Mouse (Mus musculus) lung, postnatal 25 days (tissue): ENCODE results near the gene Cdiptos.
A peak's percentile ranks its signal among the peaks of the same experiment; 100 is the strongest.

Experiments
- DNase-seq: peaks from one replicate; pipeline ENCODE4 v3.0.0; 2022; ENCODE audit warnings: low spot score

Cdiptos gene

DNA sequence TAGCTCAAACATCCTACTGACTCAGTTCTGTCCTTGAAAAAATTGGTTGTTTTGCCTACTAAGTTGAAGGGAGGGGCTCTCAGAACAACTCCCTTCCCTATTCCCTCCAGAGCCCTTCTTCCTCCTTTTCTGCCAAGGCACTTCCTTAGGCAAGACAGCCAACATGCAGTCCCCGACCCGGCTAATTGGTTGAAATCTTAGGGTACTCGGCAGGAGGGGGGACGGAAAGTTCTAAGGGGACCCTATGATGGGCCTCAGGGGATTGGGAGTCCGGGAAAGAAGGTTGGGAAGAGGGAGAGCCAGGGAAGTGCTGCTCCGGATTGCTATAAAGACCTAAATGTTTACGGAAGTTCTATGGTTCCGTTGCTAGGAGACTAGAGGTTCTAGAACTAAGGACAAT, 405 bp downstream of the Cdiptos start:
- peak; percentile 23 for DNase-seq

DNA sequence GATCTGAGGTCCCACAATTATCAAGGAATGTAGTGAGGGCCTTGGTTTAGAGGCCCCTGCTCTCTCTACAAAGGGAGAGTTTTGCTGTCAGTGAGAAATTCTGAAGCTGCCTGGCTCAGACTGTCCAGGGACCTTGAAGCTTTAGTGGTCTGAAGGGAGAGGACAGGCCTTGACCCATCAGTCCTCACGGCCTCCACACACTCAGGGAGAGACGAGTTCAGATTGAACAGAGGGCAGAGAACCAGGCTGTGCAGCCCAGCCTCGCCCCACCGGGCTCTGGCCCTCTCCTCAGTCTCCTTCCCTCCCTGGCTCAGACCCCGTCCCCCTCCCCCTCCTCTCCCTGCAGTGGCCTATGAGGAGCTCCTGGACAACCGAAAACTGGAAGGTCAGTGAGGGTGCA, 8.5 kb downstream of the Cdiptos start:
- DNase-seq, result no peak

DNA sequence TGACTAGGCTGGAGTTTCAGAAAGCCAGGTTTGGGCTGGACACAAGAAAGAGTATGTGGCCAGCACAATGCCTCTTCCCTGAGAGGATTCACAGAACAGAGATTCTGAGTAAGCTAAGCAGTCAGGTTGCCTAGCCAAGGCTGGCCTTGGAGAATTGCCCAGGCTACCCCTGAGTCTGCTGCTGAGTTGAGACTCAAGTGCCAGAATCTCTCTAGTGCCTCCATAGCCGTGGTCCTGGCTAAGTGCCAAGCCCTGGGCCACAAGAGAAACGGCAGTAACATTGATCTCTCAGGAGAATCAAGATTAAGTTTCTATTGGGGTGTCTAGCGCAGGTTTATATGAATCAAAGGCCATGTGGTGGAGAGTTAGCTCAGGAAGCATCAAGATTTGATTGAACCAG, 10.3 kb downstream of the Cdiptos start:
- DNase-seq, result no peak

DNA sequence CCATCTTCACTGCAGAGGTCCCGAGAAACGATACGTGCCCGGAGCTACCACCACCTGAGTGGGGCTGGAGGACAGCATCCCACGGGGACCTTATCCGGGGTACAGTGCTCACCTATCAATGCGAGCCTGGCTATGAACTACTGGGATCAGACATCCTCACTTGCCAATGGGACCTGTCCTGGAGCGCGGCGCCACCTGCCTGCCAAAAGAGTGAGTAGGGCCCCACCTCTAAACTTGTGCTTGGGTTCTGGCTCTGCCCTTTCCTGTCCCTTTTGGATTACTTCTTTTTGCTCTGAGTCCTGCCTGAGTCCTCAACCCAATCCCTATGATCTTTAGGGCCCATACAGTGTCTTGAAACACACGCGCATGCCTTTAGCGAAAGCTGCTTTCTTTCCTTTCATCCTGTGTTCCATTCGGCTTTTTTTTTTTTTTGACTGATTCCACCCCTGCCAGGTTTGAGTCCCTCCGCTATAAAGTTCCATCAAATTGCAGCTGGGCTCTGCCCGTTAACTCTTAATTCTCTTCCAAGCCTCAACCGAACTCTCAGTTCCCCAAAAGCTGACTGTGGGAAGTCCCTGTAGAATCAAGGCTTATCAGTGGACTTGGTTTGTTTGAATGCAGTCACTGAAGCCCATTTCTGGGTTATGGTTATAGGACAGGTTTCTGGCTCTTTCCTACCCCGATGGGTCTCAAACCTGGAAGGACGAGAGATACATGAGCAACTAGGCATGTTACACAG, 12.2 kb downstream of the Cdiptos start:
- peak; percentile 43 for DNase-seq

DNA sequence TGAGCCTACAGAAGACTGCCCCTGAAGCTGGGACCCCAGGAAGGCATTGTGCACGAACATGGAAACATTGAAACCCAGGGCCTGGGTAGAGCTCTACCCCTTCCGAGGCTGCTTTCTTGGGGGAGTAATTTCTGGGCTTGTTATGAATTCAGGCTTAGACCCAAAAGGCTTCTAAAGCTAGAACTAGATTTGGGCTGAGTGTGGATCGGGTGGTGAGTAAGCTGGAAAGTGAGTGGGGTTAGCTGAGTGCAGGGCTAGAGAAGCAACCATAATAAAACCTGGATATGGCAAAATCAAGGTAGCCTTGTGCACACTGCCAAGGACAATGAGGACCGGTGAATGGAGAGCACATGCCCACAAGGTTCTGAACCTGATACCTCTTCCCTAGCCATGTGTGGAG, 13.9 kb downstream of the Cdiptos start:
- no peak for DNase-seq

DNA sequence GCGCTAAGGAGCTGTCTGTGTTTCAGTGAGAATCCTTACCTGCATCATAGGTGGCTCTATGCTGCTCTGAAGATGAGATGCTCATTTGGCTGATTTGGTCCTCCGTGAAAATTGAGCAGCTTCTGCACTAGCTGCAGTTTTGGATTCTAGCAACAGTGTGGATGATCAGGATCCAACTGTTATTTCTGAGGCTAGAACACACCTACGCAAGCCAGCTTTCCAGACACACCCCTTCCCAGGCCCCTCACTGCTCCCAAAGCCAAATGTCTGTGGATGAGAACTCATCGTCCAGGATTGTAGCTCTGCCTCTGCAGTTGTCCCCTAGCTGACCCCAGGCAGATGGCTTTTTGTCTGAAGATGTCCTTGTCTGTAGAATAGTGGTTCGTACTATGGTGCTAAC, 14.8 kb downstream of the Cdiptos start:
- no peak for DNase-seq

DNA sequence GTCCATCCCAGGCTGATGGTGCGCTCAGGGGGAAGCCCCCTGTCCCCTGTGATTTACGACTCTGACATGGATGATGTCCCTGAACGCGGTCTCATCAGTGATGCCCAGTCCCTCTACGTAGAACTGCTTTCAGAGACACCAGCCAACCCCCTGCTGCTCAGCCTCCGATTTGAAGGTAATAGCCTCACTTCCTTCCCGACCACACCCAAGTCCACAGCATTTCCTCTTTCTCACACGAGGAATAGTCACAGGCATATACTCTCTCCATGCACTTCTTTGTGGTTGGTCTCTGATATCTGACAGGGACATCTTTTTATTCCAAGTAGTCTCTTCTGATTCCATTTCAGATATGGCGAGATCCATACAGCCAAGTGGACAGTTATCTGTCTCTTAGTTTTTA, 16.1 kb downstream of the Cdiptos start:
- no peak for DNase-seq

DNA sequence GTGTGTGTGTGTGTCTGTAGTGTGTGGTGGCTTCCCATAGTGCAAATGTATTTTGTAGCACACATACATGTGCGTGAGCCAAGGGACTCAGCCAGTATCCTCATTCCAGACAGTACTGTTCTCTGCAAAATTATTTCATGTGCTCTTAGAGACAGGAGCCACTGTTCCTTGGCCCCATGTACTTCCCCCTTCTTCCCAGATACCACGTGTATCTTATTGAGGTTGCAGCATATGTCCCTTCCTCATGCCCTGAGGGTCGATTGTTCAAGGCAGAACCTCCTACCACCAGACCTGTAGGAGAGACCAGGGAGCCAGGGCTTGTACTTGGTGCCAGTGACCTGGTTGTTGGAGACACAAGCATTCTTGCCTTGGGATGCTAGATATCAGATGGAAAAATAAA, 20.8 kb downstream of the Cdiptos start:
- no peak for DNase-seq

DNA sequence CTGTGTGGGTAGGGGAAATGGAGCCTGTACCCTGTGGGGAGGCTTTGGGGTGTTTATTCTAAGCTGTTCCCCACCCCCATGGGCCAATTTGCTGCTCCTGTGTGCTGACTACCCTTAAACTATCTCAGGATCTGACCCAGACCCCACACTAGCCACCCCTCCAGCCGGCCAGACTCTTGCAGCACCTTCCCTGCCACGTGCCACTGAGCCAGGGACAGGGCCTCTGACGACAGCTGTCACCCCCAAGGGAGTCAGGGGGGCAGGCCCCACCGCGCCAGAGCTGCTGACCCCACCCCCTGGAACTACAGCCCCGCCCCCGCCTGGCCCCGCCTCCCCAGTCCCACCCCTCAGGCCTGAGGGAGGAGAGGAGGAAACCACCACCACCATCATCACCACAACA, 23.3 kb downstream of the Cdiptos start:
- DNase-seq, result no peak

DNA sequence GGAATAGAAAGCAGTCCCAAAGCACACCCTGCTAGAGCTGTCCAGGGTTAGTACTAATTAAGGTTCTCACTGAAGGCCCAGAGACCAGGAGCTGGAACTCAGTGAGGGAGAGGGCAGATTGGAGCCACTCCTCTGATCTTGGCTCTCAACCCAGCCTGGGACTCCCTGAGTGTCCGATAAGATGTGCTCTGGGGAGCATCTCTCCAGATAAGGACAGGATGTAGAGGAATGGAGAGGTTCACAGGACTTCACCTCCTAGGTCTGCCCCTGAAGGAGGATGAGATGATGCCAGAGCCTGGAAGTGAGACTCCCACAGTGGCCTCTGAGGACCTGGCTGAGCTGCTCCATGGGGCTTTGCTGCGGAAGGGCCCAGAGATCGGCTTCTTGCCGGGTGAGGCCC, 24.2 kb downstream of the Cdiptos start:
- DNase-seq, result no peak

DNA sequence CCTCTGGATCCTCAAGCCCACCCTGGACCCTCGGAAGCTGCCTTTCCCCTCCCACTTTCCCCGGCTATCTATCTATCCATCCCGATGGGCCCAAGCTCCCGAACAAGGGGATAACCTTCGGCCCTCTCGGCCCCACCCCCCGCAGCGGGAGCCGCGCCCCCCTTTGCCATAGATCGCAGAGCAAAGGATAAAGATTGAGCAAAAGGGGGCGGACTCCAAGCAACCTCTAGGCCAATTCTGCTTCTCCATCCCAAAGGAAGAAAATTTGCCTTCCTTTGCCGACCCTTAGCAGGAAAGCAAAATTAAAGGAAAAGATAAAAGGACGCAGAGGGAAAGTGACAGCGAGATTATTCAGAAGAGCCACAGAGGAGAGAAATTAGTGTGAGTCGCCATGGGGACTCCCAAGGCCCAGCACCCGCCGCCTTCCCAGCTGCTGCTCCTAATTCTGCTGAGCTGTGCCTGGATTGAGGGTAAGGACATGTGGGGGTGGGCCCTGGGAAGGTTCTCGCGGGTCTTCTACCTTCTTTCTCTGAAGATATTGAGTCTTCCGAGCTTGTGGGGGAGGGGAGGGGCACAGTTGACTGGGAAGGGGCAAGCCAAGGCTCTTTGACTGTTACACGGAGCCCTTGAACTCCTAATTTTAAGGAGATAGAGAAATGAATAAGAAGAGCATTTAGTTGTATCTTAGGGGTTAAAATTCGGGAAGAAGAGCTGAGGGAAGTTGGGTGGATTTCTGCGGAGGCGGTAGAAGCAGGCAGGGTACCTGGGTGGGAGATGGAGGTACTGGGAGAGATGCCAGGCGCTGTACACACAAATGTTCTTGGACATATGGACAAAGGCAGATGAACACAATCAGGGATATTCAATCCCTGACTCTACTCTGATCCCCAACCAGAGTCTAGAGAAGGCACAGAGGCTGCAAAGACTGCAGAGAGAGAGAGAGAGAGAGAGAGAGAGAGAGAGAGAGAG, 25.0 kb downstream of the Cdiptos start:
- no peak for DNase-seq

DNA sequence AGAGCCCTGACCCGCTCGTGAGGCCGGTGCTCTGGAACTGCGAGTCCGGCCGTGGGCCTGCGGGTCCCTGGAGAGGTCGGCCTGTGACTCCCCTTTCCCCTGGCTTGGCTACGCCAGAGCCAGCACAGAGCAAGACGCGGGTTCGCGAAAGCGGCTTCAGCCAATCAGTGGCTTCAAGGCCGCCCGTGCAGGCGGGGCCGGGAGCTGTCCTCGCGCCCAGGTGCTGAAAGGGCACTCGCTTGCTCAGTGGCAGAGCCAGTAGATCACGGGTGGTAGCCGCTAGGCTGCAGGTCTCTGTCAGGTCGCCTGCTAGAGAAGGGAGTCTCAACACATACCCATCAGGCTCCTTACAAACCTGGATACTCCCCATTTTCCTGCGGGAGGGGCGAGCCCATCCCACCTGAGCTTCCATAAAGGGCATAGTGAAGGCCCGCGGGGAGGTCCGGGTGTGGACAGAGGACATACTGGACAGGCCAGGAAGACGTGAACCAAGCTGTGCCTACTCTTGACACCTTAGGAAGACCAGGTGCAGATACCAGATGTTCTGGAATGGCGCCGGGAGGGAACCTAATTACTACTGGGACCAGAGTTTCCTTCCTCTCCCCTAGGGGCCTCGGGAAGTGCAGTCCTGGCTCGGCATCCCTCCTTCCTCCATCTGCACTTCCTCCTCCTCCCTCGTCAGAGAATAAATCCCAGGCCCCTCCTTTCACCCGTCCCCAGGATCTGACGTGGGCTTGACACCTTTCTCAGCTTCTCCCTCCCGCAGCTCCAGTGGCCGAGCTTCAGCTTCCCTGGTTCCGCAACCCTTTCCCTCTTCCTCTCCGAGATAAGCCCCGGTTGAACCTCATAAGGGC, 25.9 kb downstream of the Cdiptos start, which contains the start of gene Sez6l2:
Sez6l2 (plus strand) TSS at position 771 of the 854 bp plus-strand sequence.
- DNase-seq, result peak; percentile 83

DNA sequence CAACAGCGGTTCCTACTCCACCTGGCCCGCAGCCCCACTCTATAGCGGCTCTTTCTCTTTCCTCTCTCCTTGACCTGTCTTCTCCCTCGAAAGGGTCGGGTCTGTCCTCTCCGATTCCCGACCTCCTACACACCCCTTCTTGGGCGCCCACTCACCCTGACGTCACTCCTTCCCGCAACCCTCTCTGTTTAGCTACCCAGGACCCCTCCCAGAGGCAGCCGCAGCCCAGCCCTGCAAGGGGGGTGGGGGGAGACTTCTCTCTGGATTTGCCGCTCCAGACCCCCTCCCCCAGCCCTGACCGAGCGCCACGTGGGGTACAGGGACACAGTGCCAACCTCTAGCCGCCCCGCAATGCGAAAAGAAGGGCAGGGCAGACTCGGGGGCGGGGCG, 26.5 kb downstream of the Cdiptos start, which contains the start of gene Asphd1:
Asphd1 (minus strand) TSS at position 180 of the 390 bp plus-strand sequence.
- DNase-seq, result no peak

DNA sequence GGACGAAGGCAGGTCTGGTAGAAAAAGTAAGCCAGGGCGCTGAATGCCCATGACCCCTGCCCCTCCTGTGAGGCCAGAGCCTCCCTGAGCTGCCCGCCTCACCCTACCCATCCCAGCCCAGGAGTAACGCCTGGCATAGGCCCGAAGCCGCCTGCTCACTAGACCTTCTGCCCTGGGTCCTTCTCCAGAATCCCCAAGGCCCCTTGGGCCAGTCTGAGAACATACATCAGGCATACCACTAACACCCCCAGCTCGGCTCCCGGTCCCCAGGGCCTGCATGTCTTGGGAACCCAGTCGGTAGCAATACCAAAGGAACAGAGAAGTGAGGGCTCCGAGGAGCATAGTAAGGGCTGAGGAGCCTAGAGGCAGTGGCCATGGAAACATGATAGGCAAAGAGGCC, 27.3 kb downstream of the Cdiptos start:
- DNase-seq, result no peak

DNA sequence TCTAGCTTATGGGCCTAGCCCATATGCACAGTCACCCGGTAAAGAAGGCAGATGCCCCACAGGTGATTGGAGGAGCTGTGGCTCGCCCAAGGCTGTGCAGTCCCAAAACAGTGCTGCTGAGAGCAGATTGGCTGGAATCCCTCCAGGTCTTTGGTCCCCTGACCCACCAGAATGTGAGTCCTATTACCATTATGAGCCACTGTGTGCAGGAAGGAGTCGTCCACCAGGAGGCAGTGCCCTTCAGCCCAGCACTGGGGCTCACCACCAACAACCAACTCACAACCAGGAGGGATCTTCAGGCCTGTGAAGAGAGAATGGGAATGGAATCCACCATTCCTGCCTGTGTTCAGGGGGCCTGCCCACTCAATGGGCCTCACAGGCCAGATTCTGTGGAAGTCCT, 29.4 kb downstream of the Cdiptos start:
- no peak for DNase-seq

DNA sequence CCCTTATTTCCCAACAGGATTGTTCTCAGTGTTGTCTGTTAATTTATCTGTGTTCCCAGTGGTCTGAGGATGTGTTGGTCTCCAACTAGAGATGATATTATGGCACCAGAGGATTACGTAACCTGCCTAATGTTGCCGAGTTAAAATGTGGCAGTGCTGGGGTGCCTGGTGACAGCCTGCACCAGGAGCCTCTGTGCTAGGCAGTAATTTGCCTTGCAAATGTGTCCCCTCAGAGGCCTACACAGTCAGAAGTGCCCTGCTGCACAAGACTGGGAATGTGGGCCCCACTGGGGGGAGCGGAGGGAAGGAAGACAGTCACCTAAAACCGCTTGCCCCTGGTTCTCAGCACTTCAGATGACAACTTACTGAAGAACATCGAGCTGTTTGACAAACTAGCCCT, 34.1 kb downstream of the Cdiptos start:
- DNase-seq, result no peak

DNA sequence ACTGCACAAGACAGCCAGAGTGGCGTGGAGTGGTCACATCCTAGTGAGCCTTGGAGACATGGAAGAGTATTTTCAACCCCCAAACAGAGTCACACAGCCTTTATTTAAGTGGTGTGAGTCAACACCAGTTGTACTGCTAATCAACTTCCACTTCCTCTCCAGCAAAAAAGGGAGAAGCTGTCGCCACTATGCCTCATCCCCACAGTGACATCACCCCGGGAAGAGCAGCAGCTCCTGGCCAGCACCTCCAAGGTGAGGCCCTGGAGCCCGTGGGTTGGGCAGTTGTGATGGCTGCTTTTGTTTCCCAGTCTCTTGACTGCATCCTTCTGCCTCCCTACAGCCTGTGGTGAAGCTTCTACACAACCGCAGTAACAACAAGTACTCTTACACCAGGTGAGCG, 34.7 kb downstream of the Cdiptos start:
- DNase-seq, result no peak

DNA sequence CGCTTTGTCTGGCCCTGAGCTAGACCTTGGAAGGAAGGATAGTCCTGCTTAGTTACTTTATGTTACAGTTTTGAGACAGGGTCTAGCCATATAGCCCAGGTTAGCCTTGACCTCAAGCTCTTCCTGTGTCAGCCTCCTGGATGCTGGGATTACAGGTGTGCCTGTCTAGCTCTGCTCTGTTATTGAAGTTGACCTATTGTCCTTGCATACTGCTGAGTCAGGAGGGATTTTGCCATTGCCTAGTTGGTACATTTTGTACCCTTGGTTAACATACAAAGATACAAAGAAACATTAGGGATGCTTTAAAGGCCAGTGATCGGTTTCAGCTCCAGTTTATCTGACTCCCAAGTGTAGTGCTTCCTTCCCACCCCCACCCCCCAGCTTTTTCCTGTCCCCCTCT, 43.2 kb downstream of the Cdiptos start:
- no peak for DNase-seq

DNA sequence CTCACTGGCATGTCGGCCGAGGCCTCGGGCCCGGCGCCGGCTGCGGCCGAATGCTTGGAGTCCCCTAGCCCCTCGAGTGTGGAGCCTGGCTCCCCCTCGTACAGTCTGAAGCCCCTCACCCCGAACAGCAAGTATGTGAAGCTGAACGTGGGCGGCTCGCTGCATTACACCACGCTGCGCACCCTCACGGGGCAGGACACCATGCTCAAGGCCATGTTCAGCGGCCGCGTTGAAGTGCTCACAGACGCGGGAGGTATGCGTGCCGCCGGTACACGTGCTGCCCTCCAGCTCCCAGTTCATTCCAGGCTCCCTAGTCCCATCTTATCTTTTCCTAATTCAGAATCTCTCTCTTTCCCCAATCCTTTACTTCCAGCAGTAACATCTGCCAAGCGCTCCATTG, 46.9 kb downstream of the Cdiptos start:
- no peak for DNase-seq

DNA sequence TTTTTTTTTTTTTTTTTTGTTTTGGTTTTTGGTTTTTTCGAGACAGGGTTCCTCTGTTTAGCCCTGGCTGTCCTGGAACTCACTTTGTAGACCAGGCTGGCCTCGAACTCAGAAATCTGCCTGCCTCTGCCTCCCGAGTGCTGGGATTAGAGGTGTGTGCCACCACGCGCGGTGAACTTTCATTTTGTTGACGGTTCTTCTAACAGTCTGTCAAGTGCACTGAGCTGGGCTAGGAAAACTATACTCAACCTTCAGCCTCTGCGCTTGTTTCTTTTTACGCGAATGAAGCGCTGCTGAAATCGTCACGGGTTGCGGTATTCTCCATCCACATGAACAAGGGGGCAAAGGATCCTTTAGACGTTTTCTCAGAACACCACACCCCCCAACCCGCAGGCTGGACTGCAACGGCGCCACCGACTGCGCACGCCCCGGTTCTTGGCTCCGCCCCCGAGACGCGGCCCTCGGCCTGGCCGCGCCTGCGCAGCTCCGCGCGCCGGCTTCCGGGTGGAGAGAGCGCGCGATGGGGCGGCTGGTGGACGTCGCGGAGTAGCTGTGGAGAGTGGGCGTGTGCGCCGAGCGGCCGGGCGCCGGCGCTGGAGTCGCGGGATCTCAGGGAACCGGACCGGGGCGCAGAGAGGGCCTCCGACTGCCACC, 47.4 kb downstream of the Cdiptos start, which contains the start of gene Kctd13:
Kctd13 (plus strand) TSS at position 496 of the 654 bp plus-strand sequence.
- peak; percentile 93 for DNase-seq

DNA sequence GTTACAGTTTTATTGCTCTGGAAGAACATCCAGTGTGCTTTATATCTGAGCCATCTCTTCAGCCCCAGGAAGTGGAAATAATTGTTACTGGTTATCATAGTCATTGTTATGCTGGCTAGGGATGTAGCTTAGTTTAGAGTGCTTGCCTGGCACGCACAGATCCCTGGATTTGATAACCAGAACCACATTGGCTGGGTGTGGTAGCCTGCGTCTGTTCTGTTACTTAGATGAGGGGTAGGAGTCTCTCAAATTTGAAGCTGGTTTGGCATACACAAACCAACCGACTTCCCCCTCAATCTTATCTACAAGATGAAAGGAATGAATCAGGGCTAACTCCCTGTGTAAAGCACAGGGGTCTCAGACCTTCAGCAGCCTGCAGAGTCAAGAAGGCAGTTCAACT, 49.6 kb downstream of the Cdiptos start:
- no peak for DNase-seq

DNA sequence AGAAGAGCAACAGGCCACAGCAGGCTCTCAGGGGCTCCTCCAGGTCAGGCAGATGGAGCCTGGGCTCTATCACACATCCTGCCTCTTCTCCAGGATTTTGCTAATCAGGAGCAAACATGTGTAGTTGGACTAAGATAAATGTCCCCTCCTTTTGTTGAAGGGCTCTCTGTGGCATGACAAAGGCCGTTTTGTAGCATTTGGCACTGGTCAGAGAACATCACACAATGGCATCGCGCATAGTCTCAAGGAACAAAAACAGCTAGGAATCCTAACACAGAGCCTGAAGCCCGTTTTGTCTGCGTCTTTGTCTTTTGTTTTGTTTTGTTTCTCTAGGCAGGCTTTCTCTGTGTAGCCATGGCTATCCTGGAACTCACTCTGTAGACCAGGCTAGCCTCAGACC, 51.9 kb downstream of the Cdiptos start:
- no peak for DNase-seq
